Mouse (Mus musculus) bone marrow macrophage, adult 2 months (primary cell): ENCODE measurements at regions not wholly inside any gene's neighbourhood (a gene's known extent, or its start where the extent isn't known, plus 50 kb on each side); places are given as distances from the start of the nearest gene placed in this dataset.

Experiments
- H3K27ac ChIP-seq: 2 replicates; pipeline ENCODE4 v1.5.1; 2012; ENCODE audit warnings: low read depth, low read length; ENCODE audit not compliant: insufficient read depth
- H3K4me1 ChIP-seq: 2 replicates; pipeline ENCODE4 v1.6.1; 2012; ENCODE audit warnings: low read length; ENCODE audit not compliant: control insufficient read depth, insufficient read depth
- H3K4me3 ChIP-seq: 2 replicates; pipeline ENCODE4 v1.5.1; 2012; ENCODE audit warnings: mild to moderate bottlenecking, low read length, moderate library complexity; ENCODE audit not compliant: insufficient read depth
- CTCF ChIP-seq: IDR thresholded peaks from 2 replicates; pipeline ENCODE4 v1.5.1; 2012; ENCODE audit warnings: low read depth, mild to moderate bottlenecking, low read length, moderate library complexity
- POLR2A ChIP-seq: IDR thresholded peaks from 2 replicates; pipeline ENCODE4 v1.6.1; 2012; ENCODE audit warnings: mild to moderate bottlenecking, low read depth, low read length, borderline replicate concordance

DNA sequence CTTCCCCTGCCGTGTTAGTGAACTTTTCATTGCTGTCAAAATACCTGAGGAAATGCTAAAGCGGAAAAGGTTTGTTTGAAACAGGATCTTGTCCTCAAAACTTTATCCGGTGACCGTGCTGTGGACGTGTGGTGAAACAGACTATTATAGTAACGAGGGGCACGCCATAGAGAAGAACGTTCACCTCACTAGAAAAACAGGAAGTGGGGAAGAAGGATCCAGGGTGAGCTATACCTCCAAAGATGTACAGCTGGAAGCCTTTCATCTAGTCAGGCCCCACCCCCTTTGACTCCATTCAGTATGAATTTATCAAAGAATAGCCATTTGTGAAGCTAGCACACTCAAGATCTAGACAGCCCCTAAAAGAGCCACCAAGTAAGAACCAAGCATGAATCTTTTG lies 135.5 kb upstream of the Dyrk2 start:
- Histone ChIP-seq H3K4me3 (no peak overlapping the region), H3K27ac (no peak overlapping the region), H3K4me1 (peaks cover 10% of the 10 kb centered on the region)
- no peak for TF ChIP-seq POLR2A
- TF ChIP-seq CTCF, result no peak

DNA sequence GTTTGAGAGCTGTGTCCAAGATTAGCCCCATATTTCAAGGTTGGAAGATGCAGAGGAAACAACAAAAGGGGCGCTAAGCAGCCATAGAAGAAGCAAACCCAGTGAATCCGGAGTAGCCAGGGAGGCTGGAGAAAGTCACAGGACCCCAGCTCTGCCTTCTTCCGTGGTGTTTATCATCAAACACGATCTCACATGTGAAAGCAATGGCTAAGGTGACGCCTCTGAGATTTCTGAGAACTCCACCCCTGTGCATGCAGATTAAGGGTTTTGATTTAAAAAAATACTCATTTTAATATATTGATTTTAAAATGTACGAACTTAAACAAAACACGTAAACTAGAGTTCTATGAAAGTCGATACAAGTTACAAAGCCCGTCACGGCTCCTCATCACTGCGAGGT lies 134.4 kb upstream of the Dyrk2 start:
- Histone ChIP-seq H3K27ac (no peak overlapping the region), H3K4me1 (peaks cover 12% of the 10 kb centered on the region), H3K4me3 (no peak overlapping the region)
- TF ChIP-seq CTCF (no peak), POLR2A (no peak)

DNA sequence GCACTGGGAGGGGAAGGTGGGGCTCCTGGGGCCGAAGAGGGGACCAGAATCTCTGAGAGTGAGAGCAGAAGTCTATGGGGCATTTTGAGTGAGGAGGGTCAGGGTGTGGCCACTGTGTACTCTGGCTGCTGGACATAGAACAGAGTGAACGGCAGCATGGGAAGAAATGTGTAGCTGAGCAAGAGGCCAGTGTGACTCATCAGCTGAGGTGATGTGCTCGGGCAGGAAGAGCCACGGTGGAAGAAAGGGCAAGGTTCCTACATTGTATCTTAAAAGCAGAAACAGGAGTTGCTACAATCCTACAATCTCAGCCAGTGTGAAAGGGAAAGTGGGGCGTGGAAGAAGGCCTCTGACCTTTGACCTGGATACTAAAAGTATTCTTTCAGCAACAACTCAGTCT lies 133.8 kb upstream of the Dyrk2 start:
- TF ChIP-seq POLR2A (no peak), CTCF (no peak)
- H3K27ac ChIP-seq, result no peak overlapping the region
- H3K4me3 ChIP-seq, result no peak overlapping the region
- peaks cover 12% of the 10 kb centered on the region for H3K4me1 ChIP-seq

DNA sequence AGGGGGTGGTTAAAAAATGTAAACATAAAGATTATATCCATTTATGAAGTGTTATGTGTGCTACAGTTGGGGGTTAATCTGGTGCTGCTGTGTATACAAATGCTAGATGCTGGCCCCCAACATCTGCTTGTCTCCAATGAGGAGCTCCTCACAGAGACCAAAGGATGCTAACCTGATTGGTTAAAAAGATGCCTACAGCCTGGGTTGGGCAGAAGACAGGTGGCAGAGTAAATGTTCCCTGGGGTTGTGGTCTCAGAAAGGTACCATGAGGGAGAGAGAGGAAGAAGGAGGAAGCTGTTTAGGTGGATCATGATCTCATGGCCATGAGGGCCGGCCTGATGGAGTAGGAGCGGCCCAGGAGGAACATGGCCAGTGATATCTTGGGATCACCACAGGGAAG lies 133.0 kb upstream of the Dyrk2 start:
- H3K4me3 ChIP-seq, result no peak overlapping the region
- H3K27ac ChIP-seq, result no peak overlapping the region
- peaks cover 12% of the 10 kb centered on the region for H3K4me1 ChIP-seq
- TF ChIP-seq CTCF (no peak), POLR2A (no peak)

DNA sequence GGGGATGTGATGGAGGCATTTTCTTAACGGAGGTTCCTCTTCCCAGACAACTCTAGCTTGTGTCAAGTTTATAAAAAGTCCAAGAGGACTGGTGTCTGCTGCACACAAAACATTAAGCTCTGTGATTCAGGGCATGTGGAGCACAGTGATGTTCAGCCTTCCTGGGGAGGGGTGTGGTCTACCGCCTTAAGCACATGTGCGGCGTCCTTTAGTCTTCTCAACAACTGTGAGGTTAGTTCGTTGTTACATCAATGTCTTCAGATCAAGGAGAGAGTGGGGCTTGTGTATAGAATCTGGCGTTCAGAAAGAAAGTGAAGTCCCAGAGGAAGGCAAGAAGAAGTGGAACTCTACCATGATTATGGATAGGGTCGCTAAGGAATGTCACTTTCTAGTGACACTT lies 131.9 kb upstream of the Dyrk2 start:
- TF ChIP-seq POLR2A, result no peak
- no peak for TF ChIP-seq CTCF
- no peak overlapping the region for H3K27ac ChIP-seq
- peaks cover 12% of the 10 kb centered on the region for H3K4me1 ChIP-seq
- no peak overlapping the region for H3K4me3 ChIP-seq

DNA sequence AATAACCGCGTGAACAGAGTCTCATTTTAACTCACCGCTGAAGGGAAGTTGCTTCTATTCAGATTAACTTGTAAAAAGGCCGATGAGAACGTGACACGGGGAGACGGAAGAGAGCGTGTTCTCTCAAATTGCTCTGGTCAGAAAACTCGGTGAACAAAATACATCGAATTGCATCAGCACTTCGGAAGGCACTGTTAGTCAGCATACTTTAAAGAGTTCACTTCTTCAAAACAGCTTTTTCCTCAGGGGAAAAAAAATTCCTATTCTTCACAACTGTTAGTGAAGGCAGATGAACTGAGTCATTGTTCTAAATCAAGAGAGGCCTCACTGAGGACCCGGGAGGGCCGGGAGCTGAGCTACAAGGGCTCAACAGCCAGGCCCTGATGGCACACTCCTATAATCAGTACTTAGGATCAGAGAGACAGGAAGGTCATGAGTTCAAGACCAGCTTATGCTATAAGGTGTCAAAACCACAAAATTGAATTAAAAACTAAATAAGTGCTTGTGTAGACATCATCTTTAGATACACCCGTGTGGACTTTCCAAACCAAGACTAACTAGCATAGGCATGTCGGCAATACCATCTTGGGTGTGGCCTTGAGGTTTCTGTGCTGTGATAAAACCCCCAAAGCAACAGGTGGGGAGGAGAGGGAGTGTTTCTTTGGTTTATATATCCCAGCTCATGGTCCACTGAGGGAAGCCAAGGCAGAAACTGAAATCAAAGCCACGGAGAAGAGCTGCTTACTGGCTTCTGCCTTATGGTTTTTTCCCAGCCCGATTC lies 131.2 kb upstream of the Dyrk2 start:
- TF ChIP-seq POLR2A (no peak), CTCF (no peak)
- Histone ChIP-seq H3K27ac (no peak overlapping the region), H3K4me1 (peaks cover 12% of the 10 kb centered on the region), H3K4me3 (no peak overlapping the region)

DNA sequence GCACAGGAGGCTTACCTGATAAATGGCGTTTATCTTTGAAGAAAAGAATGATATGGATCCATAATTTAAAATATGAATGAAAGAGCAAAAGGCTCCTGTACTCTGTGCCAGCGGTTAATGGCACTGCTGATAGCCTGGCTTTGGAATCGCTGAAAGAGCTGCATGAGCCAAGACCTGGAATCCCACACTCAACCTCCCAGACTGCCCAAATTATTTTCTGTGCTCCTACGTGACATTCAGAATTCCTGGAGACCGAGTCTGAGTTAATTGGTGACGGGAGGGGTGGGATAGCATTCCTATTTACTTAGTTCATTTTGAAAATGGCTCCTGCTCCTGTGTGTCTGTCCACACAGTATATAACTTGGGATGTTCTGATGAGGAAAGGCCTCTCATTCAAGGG lies 129.0 kb upstream of the Dyrk2 start:
- no peak for TF ChIP-seq CTCF
- TF ChIP-seq POLR2A, result no peak
- Histone ChIP-seq H3K4me1 (peaks cover 10% of the 10 kb centered on the region), H3K4me3 (no peak overlapping the region), H3K27ac (no peak overlapping the region)

DNA sequence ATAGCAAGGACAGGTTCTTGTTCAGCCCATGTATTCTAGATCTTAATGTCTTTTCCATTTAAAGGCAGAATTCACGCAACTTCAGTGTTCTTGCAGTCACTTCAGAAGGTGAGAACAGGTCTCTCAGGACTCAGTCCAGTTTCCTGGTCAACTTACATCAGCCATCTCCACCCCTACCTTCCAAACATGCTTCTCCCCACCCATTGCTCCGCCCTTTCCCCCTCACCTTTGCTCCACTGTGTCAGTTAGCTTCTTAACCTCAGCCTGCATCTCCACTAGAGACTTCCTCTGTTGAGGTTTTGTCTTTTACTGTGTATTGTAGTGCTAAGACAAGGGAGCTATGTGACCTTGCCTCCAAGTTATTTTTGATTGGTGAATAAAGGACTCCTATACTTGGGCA lies 127.0 kb upstream of the Dyrk2 start:
- TF ChIP-seq POLR2A (no peak), CTCF (no peak)
- Histone ChIP-seq H3K4me3 (no peak overlapping the region), H3K4me1 (peaks cover 4% of the 10 kb centered on the region; the same call in 1 of the 2 replicates), H3K27ac (no peak overlapping the region)

DNA sequence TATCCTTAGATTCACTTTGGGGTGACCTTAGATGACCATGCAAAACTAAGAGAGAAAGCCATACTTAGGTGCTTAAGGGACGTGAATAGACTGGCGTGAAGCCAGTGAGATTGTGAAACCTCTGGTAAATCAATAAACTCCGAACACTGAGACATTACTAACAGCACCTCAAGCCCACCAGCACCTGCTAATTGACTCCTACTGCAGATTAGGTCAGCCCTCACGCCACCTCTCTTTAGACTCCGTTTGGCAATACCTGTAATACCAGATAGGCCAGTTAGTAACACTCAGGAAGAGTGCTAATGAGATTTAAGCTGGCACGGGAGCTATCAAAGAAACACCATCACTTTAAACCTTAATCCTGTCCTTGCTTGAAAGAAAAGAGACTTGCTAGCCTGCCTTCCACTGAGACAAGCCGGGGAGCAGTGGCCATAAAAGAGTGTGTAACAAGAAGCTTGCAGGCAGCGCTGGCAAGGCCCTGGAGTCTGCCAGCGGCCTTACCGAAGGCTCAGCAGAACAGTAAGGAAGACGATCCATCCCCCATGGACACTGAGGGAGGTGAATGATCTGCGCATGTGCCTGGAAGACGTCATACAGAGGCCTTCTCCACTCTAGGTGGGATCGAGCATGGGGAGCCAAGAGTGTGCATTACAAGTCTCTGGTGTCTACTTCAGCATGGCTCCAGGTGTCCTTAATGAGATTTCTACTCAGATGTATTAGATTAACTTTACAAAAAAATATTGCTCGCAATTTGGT lies 124.0 kb upstream of the Dyrk2 start:
- Histone ChIP-seq H3K4me1 (no peaks in the 10 kb centered on the region), H3K4me3 (no peak overlapping the region), H3K27ac (no peak overlapping the region)
- TF ChIP-seq POLR2A (no peak), CTCF (no peak)

DNA sequence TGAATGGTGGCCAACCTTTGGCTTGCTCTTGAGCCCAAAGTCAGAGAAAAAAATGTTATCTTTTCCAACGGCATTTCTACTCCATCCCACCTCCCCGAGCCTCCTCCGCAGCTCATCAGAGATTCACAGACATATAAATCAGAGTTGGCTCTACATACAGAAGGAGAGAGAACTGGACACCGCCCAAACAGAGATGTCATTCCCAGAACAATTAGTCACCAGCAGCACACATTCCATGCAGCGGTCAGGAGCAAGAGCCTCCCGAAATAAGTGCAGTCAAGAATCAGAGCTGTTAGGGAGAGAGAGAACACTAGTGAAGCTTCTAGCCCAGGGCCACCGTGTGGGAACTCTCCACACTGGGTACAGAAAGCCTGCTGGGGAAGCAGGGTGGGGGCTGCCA lies 121.2 kb upstream of the Dyrk2 start:
- TF ChIP-seq POLR2A (no peak), CTCF (no peak)
- Histone ChIP-seq H3K4me3 (no peak overlapping the region), H3K4me1 (no peaks in the 10 kb centered on the region), H3K27ac (no peak overlapping the region)
